Mouse (Mus musculus) neural tube, embryonic 10.5 days (tissue): Measurements from ENCODE around the gene Vps11.
"Not testable (repeated sequence)": the region's sequence is repeated elsewhere in the genome, so short reads cannot be mapped to it uniquely, and the experiment has no call there.

ENCODE experiments used
- DNase-seq: peaks from one replicate; pipeline ENCODE4 v3.0.0-alpha.2; 2017; ENCODE audit warnings: low spot score; ENCODE audit errors: extremely low spot score

Vps11 gene

DNA sequence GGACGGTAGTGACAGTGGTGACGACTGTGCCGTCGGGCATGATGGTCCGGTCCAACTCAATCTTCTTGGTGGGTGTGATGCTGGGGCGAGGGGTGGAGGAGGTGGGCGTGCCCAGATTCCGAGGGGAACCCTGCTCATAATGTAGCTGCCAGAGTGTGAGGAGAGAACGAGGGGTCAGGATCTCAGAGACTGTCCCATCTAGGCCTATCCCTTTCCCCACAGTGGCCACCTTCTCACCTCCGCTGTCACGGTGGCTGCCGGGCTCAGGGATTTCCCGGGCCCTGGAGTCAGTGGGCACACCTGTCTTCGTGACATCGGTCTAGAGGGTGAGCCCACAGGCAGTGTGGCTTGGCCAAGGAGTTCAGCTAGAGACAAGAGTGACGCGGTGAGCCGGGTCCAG, 46.6 kb downstream of the Vps11 start:
- no peak for DNase-seq

DNA sequence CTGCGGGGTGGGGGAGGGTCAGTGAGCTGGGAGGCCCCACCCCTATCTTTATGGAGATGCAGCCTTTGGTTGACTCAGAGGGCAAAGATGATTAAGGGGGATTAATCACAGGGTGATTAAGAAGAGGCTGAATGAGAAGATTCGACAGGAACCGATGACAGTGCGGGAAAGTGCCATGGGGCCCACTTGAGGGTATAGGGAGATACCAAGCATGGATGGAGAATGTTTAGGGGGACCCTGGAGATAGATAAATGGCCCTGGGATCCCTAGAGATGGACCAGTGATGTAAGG, 47.3 kb downstream of the Vps11 start:
- DNase-seq, result no peak

DNA sequence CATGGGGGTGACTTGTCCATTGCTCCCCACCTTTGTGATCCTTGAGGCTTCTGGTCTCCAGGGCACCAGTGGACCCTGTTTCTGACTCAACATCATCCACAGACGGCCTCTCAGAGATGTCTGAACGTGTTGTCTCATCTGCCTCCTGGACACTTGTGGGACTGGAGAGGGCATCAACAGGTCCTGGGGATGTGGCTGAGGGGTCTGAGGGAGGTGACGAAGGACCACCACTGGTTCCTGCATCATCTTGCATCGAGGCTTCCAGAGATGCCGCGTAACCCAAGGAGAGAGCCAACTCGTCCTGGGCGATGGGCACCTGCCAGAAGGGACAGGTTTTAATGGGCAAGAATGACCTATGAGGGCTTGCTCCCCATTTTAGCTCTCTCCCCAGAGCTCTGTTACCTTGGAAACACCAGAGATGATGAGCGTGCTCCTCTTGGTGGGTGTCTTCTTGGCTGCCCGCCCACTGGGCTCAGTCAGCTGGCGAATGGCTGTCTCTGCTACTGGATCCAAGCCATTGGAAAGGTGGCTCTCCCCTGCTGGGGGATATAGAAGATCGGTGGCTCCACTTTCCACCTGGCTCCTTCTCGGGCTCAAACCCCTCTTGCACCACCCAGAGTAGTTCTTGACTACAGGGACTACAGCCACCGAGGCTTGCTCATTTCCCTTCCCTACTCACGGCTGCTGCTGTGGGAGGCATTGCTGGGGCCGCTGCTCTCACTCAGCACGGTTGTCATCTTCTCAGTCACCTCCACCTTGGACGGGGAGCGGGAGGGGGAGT, 47.8 kb downstream of the Vps11 start:
- DNase-seq, result no peak

DNA sequence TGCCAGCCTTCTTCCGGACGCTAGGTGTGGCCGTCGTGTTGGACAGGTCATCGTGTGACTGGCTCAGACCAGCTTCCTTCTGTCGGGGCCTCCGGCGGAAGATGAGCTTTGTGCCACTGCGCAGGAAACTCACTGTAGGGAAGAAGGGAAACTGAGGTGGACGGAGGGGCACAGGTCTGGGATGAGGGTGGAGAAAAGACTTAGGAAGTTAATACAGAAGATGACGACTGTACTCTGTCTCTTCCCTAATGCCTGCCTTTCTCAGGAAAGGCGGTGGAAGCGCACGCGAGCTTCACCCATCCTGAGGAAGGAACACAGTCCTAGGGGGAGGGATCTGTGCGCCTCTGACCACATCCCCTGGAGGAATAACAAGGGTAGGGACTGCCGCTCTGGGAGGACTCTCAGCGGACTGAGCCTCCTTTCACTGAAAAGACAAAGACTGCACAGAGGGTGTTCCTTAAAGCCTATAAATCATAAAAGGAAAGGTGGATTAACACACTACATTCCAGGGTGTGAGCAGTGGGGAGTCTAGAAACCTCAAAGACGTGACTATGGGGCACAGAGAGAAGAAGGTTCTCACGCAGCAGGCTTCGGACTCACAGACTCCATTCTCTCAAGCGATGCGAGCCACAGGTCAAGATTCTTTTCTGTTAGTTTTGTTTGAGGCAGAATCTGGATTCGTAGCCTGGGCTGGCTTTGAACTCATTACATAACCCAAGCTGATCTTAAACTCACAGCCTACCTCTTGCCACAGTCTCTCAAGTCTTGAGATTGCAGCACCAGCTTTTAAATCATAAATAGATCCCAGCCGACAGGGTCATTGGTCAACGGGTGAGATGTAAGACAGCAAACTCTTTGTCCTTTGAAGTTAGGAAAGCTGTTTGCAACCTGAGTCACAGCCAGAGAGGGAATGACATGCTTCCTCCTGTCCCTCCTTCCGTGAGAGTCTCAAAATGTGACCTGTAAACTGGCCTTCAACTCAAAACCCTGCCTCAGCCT, 50.0 kb downstream of the Vps11 start:
- peak; percentile 30 for DNase-seq

DNA sequence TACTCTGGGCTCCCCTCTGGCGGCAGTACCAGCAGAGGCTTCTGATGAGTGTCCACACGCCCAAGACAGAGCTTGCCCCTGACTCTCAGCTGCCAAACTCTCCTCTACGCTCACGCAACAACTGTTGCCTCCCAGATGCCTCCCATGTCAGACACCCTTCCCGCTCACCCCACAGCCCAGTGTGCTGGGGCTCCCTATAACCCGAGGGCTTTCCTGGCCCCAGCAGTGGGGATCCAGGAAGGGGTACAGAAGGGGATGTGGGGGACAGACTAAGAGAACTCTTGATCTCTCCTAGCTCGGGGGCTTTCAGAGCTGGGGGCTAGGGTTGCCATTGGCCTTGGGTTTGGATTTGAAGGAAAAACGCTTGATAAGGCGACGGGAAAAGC, 50.7 kb downstream of the Vps11 start:
- DNase-seq, result no peak

DNA sequence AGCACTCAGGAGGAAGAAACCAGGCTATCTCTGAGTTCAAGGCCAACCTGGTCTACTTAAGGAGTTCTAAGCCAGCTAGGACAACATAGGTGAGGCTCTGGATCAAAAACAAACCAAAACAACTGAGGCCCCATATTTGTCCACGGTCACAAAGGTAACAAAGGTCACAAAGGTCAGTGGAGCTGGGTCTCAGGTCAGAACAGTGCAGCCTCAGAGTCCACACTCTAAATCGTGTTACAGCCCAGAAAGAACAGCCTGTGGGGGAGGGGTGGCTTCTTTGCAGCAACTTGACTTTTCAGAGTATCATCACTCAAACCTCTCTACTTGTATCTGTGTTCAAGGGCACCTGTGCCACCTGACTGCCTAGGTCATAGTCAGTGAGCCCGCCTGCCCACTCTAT, 51.7 kb downstream of the Vps11 start:
- no peak for DNase-seq

DNA sequence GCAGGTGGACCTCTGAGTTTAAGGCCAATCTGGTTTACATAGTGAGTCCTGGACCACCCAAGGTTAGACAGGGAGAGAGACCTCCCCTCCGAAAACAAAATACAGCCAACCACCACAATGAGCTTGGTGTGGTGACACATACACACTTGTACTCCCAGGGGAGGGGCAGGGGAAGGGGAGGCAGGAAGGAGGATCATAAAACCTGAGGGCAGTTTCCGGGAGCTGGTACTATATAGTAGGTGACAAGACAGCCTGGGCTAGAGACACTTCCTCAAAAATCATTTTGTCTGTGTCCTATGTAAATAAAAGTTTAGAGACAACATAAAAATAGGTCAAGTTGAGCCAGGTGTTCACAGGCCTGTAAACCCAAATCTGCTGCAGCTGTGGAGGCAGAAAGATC, 54.2 kb downstream of the Vps11 start:
- no peak for DNase-seq

DNA sequence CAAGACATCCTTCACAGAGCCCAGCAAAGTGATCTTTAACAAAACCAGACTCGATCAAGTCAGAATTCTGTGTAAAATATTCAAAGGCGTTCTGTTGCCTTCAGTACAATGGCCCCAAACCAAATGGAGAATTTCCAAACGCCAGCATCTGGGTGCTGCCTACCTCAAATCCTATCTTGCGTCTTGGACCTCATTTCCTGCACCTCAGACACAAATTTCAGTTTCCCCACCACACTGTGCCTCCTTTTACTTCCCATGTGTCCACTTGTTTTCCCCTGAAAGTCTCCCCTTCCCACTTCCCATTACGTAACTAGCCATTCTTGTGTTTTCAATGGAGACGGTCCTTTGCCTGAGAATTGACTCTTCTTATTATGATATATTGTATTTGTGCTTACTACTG, 54.9 kb downstream of the Vps11 start:
- no peak for DNase-seq

DNA sequence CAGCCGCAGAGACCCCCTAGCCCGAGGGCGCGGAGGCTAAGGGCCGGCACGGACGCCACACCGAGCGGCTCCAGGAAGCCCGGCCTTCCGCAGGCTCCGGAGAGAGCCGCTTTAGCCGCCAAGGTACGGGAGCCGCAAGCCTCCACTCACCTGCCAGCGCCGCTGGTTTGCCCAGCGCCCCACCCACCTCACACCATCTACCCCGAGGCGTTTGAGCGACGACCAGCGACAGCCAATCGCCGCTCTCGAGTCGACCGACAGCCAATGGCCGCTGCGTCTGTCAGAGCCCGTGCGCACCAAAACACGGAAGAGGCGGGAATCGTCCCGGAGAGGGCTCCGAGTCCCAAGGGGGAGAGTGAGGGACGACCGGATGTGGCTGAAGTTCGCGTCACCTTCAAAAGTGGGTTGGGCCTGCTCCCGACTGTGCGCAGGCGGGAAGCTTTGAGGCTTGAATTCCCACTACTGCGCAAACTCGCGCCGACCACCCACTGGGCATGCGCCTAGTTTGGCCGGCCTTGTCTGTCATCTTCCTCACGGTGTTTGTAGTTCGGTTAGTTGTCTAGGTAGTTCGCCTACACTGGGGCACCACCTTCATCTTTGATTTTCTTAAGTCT, 55.9 kb downstream of the Vps11 start, which contains the start of gene Hinfp:
Gene Hinfp (minus strand): TSS at position 206 of the 614 bp plus-strand sequence.
- peak; percentile 97 for DNase-seq

DNA sequence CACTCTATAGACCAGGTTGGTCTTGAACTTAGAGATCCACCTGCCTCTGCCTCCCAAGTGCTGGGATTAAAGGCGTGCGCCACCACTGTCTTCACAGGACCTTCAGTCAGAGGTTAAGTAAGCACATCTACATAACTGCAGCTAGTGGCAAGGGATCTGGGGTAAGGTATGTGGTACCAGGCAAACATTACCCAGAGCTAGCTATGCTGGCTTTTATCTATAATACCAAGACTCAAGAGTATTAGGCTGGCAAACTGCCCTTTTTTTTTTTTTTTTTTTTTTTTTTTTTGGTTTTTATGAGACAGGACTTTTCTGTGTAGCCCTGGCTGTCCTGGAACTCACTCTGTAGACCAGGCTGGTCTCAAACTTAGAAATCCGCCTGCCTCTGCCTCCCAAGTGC, 61.5 kb downstream of the Vps11 start:
- DNase-seq, result not testable (repeated sequence)
